Mouse (Mus musculus) naive thymus-derived CD4-positive, alpha-beta T cell, adult 2 months (primary cell): ENCODE measurements around the gene Flywch1.

Experiments used
- DNase-seq: peaks from one replicate; pipeline ENCODE4 v3.0.0-alpha.2; 2011; ENCODE audit warnings: low read depth

The Flywch1 gene

DNA sequence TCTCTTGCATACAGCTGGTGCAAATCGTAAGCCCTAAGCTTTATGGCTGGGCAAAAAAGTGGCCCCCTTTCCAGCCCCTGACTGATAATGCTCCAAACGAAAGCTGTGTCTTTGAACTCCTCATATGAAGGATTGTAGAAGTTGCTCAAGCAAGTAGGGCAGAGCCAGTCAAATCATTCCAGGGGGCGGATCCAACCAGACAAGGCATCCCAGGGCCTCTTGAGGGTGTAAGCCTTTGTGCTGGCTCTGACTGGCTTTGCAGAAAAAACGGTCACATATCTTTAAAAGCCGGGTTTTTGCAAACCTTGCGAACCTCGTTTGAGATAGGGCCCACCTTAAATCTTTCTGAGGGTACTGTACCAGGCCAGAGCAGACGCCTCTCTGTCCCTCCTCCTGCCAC, 27.3 kb downstream of the Flywch1 start:
- DNase-seq = peak; percentile 23

DNA sequence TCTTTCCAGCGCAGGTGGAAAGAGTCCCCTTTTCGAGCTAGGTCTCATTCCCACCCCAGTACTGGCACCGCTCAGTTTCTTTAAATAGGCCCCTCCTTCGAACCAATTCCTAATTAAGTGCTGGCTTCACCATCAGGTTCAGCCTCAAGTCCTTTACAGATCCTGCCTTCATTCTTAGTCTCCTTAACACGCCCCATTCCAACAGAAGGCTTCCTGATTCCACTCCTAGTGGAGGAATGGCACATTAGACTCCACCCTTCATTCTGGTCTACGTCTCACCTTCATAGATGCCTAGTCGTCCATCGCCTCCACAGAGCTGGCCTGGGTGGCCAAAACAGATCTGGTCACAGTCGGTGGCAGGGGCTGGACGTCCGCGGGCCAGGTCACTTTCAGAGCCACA, 28.5 kb downstream of the Flywch1 start:
- DNase-seq = peak; percentile 26

DNA sequence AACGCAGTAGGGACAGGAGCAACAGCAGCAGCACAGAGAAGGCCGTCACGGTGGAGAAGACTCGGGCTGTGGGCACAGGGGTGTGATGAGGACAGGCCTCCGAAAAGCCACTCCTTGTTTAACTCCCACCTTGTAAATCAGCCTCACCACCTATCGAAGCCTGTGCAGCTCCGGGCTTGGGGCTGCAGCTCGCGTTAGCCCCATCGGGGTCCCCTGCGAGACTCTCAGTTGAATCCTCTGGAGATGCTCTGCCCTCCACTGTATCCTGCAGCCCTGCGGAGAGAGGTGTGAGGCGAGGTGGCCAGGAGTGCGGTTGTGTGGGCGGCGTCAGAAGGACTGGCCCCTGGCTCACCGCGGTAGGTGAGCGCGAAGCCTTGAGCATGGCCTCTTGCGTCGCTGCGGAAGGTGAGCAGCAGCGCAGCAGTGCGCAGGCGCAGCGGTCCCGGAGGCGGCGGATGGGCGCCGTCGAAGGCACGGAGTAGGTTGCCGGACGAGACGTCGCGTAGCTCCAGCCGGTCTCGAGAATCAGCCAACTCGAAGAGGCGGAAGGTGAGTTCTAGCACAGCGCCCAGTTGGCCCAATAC, 29.1 kb downstream of the Flywch1 start:
- peak; percentile 83 for DNase-seq

DNA sequence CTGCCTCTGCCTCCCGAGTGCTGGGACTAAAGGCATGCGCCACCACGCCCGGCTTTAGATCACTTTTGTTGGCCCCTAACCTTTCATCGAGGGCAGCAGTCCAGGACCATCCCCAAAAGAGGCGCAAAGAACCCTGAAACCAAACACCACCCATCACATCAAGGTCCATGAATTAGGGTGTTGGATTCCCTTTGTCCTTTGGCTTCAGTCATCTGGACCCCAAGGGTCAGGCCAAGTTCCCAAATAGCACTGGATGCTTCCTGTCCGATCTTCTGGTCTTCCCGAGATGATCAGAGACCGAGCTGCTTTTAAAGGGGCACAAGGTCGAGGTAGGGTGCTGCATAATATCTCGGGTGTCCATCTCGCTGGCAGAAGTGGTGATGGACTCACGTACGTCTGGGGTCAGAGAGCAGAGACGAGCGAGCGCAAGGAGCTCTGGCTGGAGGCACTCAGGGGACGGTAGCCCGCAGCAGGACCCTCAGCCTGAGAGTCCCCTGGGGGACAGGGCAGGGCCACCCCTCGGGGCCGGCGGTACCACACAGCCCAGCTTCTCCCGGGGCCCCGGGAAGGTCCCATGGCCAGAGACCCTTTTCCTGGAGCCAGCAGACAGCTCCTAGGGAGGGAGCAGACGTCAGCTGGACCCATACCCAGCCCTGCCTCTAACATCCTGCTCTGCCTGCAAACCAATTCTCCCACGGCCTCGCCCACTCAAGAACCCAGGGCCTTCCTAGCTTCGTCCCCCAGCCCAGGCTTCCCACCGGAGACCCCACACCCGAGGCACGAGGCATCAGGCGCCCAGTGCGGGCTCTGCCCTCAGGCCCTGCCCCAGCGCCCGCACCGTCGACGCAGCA, 29.8 kb downstream of the Flywch1 start:
- DNase-seq = peak; percentile 15

DNA sequence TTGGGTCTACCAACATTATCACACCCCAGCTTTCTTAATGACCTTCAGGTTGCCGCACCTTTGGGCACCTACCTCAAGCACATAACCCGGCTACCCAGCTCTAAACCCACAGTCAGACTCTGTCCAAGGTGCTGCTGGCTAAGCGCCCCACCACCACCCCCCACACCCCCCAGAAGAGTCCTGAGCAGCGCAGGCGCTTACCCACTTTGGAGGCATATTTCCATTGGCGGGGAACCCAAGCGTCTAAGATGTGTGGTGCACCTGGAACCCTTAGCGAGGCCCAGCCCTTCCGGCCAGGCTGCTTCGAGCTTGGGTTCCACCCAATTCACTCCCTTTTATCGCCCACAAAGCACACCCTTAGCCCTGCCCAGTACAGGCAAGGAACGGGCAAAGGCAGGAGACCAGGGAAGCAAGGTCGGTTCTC, 30.8 kb downstream of the Flywch1 start, which contains the start of gene Paqr4:
Gene Paqr4 (minus strand): TSS at position 270 of the 424 bp plus-strand sequence.
- DNase-seq = no peak

DNA sequence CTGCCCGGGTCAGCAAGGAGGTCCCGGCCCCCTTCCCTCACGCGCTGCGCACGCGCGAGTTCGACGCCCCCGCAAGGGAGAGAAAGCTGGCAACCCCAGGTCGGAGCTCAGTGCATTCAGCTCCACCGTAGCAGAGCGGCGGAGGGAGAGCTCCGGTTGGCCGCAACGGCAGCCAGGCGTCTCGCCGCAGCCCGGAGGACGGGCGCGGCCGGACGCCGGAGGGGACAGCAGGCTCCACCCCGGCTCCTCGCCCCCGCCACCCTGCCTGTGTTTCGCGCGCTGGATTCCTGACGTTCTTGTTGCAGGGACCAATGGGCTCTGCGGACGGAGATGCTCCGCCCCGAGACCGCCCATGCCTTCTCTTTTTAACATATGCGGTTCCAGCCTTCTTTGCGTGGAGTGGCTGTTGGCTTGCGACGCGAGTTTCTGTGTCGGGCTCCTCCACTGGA, 31.2 kb downstream of the Flywch1 start:
- DNase-seq = peak; percentile 85

DNA sequence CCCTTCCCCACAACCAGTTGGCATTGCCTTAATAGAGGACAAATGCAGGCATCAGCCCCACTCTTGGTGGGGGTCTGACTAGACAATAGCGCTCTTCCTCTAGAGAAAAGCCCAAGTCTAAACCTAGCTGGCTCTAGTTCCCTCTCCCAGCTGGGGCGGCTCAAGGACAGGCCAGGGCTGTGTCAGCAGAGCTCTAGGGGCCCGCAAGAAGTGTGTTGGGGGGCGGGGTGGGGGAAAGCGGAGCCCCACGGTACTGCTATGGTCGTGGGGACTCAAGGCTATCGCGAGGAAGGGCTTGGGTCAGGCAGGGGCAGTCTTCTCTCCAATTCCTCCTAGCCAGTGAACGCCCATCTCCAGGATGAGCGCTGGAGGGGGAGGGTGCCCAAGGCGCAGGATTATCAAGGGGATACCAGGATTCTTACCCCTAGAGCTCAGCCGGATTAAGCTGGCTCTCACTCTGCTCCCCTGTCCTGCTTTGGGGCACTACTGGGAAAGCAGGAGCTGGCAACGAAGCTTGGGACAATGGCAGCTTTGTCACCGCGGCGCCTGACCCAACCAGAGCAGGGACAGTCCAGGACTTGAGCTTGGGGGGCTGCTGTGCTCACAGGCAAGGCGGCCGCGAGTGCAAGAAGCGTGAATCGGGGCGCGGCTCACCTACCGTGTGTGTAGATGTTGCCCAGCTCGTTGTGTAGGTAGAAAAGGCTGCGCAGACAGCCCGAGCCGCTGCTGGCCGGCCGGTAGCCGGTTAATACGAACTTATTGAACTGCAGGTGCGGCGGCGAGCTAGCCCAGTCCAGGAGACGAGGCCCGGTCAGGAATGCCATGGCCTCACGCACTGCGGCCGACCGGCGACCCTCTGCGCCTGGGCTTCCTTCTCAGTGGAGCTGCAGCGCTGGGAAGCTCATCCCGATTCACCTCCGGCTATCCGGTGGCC, 31.9 kb downstream of the Flywch1 start:
- peak; percentile 40 for DNase-seq

DNA sequence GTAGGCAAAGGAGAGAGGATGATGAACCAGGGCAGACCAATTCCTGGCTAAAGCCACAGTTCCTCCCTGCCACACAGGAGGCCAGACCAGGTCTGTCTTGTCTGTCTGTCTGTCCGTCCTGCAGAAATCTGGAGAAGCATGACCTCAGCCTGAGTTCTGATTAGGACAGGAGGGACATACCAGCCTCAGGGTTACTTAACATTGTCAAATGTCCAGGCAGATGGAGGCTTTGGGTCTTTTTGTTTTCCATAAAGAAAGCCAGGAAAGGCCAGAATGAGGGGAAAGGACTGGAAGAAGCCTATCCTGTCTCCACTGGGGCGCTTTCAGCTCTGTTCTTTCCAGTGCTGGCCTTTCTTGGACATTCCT, 32.6 kb downstream of the Flywch1 start:
- no peak for DNase-seq

DNA sequence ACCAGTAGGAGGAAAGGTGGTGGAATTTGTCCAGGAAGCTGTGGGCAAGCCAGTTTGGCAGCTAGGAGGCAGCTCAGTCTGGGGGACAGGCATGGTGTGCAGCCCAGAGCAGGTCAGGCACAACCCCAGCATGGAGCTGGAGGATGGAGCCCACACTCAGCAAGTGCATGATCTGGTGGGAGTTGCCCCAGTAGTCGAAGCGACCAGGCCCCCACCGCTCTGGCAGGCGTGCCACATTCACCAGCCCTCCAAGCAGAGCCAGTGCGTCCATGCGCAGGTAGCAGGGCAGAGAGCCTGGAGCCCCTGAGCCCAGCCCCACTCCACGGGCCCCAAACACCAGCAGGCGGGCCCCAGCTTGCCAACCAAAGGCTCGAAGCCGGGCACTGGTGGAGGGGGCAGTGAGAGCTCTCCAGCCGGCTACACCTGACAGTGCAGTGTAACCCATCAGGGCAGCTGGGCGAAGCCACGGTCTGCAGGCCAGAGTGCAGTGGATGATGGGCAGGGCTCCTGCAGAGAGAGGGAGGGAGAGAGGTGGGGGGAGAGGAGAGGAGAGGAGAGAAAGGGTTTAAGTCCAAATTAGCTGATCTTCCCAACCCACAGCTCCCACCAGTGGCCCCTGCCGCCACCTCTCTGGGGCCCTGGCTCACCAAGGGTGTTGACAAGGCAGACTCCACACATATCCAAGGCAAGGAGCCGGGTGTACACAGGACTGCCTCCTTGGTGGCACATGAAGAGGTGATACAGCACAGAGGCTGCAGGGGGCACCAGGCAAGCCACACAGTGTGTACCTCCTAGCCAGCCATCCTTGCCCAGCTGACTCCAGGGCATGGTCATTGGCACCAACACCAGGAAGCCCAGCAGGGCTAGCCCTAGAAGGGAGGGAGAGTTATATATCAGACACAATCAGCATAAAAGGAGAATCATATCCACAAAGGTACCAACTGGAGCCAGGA, 33.6 kb downstream of the Flywch1 start:
- peak; percentile 22 for DNase-seq

DNA sequence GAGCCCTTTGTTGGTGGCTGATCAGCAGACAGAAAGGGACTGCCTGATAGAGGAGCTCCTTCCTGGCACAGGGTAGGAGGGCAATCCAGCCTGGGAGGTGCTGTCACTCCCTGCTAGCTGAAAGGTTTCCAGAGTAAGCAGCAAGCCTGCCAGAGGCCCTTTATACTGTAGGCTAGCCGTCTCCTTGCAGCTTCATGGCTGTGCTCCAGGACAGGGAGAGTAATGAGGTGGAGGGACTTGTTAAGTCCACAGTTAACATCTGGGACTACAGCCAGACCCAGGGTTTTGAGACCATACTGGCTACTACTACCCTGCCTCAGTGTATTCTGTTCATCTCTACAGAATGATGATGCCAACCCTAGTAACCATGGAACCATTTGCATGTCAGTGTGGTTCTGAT, 37.1 kb downstream of the Flywch1 start:
- DNase-seq = no peak

DNA sequence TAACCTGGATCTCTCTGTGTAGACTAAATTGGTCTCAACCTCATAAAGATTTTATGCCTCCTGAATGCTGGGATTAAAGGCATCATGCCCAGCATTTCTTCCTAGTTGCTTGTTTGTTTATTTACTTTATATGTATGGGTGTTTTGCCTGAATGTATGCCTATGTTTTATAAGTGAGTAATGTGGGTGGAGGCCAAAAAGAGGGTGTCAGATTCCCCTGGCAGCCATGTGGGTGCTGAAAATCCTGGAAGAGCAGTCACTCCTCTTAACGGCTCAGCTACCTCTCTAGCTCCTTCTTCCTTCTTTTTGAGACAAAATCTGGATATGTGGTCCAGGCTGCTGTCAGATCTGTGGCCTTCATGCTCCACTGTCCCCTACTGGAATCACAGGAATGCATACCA, 41.0 kb downstream of the Flywch1 start:
- no peak for DNase-seq

DNA sequence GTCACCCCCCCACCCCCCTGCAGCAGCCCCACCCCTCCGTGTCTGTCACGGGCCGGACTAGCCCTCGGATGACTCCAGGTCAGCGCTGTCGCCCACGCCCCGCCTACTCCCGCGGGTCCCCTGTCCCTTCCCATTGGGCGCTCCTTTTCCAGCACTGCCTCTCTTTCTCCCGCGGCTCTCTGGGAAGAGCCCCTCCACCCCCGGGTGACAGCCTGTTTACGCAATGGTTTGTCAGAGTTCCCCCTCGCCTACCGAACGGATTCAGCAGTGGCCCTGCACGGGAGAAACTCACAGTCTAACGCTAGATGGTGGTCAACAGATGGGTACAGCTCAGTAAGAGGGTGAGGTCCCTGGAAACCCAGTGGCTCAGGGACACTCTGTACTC, 44.7 kb downstream of the Flywch1 start:
- peak; percentile 48 for DNase-seq

DNA sequence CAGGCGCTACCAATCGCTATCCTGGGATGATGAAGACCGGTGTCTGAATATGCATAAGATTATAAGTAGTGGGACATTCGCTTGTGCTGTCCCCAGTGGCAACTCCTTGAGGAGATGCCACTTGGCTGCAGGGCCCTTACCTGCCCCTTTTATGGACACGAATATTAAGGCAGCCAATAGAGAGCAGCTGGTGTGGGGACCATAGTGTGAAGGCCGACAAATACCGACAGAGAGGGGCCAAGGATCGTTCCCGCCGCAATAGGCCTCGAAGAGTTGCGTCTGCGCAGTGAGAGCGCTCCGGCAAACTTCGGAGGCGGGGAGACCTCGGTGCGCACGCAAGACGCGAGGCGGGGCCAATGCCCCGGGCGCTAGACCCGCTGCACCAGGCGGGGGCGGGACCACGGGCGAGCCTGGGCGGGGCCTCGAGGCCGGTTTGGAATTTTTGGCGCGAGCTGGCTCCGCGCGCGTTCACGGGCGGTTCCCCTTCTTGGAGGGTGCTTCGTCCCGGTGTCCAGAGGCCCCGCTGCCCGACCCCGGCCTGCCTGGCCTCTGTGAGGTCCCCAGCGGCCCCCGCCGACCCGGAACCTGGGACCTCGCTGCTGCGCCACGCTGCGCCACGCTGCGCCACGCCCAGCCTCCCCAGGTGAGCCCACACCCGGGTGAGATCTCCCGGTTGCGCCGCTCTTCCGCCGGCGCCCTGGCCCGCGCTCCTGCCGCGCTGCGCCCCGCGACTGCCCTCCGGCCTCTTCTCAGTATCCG, 45.2 kb downstream of the Flywch1 start, which contains the start of gene Pkmyt1:
Gene Pkmyt1 (plus strand): TSS at position 338 of the 759 bp plus-strand sequence.
- peak; percentile 97 for DNase-seq

DNA sequence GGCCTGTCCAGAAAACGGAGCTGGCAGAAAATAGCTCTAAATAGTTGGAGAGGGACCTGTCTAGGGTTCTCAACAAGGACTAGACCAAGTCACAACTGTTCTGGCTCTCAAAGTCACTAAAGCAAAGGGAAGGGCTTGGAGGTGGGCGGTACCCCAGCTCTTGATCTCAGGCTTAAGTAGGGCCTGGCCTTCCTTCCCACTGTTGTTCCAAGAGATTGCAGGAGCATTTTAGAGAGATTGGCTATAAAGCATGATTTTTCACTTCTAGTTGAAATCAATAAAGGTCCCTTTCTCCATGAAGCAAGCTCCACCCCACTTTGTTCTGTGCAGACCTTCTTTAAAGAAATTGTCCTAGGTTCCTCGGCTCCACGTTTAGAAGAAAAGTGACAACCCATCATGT, 45.9 kb downstream of the Flywch1 start:
- no peak for DNase-seq

DNA sequence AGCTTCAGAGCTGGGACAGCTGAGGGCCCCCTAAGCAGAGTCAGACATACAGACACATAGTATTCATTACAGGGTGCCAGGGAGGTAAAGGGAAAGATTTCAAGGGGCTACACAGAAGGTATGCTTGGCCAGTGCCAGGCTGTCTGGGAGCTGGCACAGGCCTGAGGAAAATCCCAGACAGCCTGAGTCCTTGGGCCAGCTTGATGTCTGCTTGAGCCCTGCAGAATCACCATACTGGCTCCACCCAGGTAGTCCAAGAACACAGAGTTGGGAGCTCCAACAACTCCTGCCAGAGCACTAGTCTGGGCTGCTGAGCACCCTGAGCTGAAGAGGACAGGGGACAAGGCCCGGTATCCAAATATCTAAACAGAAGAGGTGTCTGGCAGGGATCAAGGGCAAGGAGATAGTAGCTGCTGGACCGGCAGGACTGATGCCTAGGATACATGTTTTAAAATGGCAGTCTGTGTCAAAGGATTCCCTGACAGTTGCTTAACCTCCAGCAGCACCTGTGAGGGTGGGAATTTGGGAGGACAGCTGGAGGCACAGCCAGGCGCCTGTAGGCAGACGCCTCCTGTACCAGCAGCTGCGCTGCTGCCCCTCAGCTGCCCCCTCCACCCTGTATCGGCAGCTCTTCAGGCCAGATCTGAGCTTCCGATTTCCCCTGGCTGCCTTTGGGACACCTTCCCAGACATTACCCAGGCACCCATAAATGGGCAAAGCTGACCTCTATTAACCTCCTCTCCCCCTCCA, 48.9 kb downstream of the Flywch1 start, which contains the start of gene 1520401A03Rik:
Gene 1520401A03Rik (minus strand): TSS at position 408 of the 750 bp plus-strand sequence.
- no peak for DNase-seq

DNA sequence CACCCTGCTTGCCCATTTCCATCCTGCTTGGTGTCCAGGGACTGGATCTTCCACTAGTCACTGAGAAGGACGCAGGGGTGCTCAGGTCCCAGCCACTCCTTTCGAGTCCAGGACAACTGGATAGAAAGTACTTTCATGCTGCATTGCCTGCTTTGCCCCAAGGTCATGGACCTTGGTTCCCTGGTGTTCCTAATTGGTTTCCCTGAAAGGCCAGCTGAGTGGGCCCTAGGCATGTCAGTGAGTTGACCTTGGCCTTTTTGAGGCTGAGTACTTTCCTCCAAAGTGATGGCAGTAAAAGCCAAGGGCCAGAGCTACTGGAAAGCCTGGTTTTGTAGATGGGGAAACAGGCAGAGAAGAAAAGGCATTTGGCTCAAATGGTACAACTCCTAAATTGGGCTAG, 49.5 kb downstream of the Flywch1 start:
- DNase-seq = no peak

DNA sequence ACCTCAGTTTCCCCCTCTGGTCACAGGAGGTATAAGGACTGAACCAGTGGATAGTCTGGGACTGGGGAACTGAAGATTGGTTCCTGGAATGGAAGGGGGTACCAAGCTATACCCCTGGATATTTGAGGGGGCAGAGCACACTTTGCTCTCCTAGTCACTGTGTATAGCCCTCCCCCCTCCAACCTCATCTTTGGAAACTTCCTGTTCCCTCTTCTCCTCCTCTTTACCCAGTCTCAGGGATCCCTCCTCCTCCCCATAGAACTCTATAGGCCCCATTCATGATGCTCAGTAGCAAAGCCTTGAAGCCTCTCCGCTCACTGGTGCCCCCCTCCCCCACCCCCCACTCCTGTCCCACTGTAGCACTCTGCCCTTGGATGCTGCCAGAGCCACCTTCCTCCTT, 51.9 kb downstream of the Flywch1 start:
- DNase-seq = no peak

DNA sequence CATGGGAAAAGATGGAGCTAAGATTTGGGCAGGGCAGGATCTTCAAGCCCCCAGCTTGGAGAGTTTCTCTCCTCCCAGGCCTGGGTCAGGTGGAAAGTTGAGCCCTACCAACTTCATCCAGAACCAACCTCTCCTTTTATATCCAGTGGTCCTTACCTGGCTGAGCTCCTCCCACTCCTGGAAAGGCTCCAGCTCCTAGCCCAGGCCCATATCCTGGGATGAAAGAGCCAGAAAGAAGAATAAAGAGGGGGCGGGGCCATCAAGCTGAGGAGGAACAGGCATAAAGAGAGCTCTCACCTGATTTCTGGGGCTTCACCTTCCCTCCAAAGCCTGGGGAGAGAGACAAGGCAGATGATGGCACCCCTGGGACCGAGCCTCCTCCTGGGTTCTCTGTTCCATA, 54.4 kb downstream of the Flywch1 start:
- DNase-seq = no peak

DNA sequence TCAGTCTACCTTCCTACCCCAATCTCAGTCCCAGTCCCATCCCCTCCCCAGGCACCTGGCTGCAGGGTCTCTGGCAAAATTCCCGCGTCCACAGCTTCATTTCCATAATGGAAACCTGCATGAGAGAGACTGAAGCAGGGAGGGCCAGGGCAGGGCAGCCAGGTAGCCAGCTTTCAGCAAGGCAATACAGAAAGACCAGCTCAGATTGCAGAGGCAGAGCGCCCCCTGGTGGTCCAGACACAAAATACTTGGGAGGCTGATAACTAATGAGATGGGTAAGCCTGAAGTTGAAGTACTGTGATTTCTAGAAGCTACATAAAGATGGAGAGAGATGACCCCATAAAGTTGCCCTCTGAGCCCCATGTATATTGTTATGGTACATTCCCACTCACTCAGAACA, 65.2 kb downstream of the Flywch1 start:
- DNase-seq = peak; percentile 83
